Comparison of ENCODE assay signal across 8 mouse cellular contexts in genomic region chr6:87763376-87764280, GRCm38 (mm10). TPM values are rescaled to one million over a fixed set of nuclear protein-coding genes. Genes with fewer than 3 reads are reported as not detected.
DNase-seq lines count a peak whose midpoint lies in the region; ATAC-seq and TF ChIP-seq lines count a peak whose summit lies in the region.

No protein-coding gene starts in this region.

- peak; percentile 37 to 58; a peak in 1 of 4 replicates for ATAC-seq in hematopoietic stem cell, adult 5-6 weeks (replicated peaks in 1 of 2; ENCODE audit: insufficient read depth in 1 of 2, low FRiP score in 2 of 2, low TSS enrichment in 1 of 2, low read depth in 1 of 2, poor library complexity in 2 of 2, severe bottlenecking in 2 of 2)

- H3K4me3 ChIP-seq in gastrocnemius, adult 2 months = no peak overlapping the region

- peak; percentile 82 for TF ChIP-seq CTCF in gastrocnemius, adult 2 months (IDR thresholded peaks at IDR 0.05)

- peak overlapping the region; percentile 40; the same call in 1 of the 2 replicates for H3K27ac ChIP-seq in gastrocnemius, adult 2 months

- intact Hi-C loops in gastrocnemius, adult 2 months (cut with DNase I) = loop anchor here (2.0 to 10.0 kb wide), 4 partner anchors 49 to 234 kb away; partner anchors contain the start of genes Hmces and Rab43

- no peak for DNase-seq in gastrocnemius, adult 2 months
- no peak for DNase-seq in gastrocnemius, postnatal 25 days
- peak; percentile 78 for DNase-seq in 416B (ENCODE audit: low read depth)
- peak; percentile 19 for DNase-seq in T-cell, adult 2 months (ENCODE audit: low spot score)
- peak; percentile 48 for DNase-seq in mesoderm, embryonic 11.5 days (ENCODE audit: low read depth, low spot score)
- DNase-seq in urinary bladder, postnatal 36 days (ENCODE audit: low spot score in 2 of 2) = no peak
- DNase-seq in left cerebral cortex, adult 18-20 months (ENCODE audit: low spot score in 2 of 2) = no peak

RNA-seq across cellular contexts. Expression of gene Gp9, which starts 14.2 kb away (rescaled TPM):
- not detected for total RNA-seq in gastrocnemius, adult 2 months (2021)
- not detected for total RNA-seq in gastrocnemius, postnatal 25 days (2021)
- 3.6 and 9.3 TPM in 2 replicates for total RNA-seq in hematopoietic stem cell, adult 5-6 weeks (2017)
- total RNA-seq in left cerebral cortex, adult 18-20 months (2021) = under 1 TPM; 0.80 to 0.86 TPM

RNA-seq across cellular contexts. Expression of gene Efcc1, which starts 33.0 kb away (rescaled TPM):
- total RNA-seq in gastrocnemius, adult 2 months (2021) = under 1 TPM; 0.70 to 0.82 TPM
- 1 to 10 TPM; 1.0 to 1.2 TPM for total RNA-seq in gastrocnemius, postnatal 25 days (2021)
- 14.8 and 30.7 TPM in 2 replicates for total RNA-seq in hematopoietic stem cell, adult 5-6 weeks (2017)
- total RNA-seq in left cerebral cortex, adult 18-20 months (2021) = 1 to 10 TPM; 4.9 to 5.6 TPM

RNA-seq across cellular contexts. Expression of gene Rab43, which starts 48.3 kb away (rescaled TPM):
- total RNA-seq in gastrocnemius, adult 2 months (2021) = 1 to 10 TPM; 3.9 to 4.9 TPM
- 1 to 10 TPM; 5.3 to 8.3 TPM for total RNA-seq in gastrocnemius, postnatal 25 days (2021)
- total RNA-seq in hematopoietic stem cell, adult 5-6 weeks (2017) = 17.5 and 27.6 TPM in 2 replicates
- total RNA-seq in left cerebral cortex, adult 18-20 months (2021) = 10 to 100 TPM; 12.9 to 23.7 TPM

Comparison
In these comparisons a context has a peak if more than half of its experiments do, and no peak if none do; other contexts are left out.
1. DNase-seq: peak in 416B (single experiment), T-cell, adult 2 months (single experiment) and mesoderm, embryonic 11.5 days (single experiment); none in gastrocnemius, adult 2 months (single experiment), gastrocnemius, postnatal 25 days (single experiment), urinary bladder, postnatal 36 days (0 of 2) and left cerebral cortex, adult 18-20 months (0 of 2).